Mouse (Mus musculus): ENCODE data around the gene Treml2.

GRCm38 (mm10) chr17:48269833-48270232 is 29.5 kb upstream of the Treml2 start:
- no peak for TF ChIP-seq POLR2A (IDR thresholded peaks at IDR 0.05; ENCODE audit: control insufficient read depth, low read depth, low read length)
- TF ChIP-seq CTCF (IDR thresholded peaks at IDR 0.05; ENCODE audit: control insufficient read depth, insufficient read depth, insufficient replicate concordance, low read depth, low read length), result no peak

All from testis, adult 2 months (tissue).